Mouse (Mus musculus) ovary, adult 2 months (tissue): ENCODE measurements around the gene Gm21913. TPM values are rescaled to one million over a fixed set of nuclear protein-coding genes. Genes with fewer than 3 reads are reported as not detected.

ENCODE experiments used
- polyA plus RNA-seq: library from polyadenylated mRNA; depleted of rRNA; stranded (reverse); fragments of >200 nt; gene quantifications from 2 replicates; pipeline ENCODE4 v1.2.3, GENCODE M21; 2012; rRNA removed

Gm21913 gene
- not detected in 2 replicates for polyA plus RNA-seq

DNA sequence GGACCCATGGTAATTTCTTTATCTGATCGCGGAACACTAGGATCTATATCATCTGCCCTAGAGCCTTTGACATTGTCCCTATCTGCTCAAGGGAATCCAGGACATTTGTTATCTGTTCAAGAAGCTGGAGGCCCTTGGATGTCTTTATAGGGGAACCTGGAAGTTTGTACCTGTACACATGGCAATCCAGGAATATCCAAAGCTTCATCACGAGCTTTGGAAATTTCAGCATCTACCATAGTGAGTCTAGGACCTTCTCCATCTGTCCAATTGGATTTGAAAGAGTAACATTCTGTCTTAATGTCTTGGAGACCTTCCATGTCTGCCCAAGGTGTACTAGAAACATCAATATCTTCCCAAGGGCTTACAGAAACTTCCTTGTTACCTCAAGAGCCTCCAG is at the start of gene Gm21913:
Gene Gm21913 (plus strand): TSS at position 301 of the 400 bp plus-strand sequence.

Other genes starting within 250 kb of the Gm21913 start
- gene Gm29110, start 153.4 kb upstream of the Gm21913 start, polyA plus RNA-seq, result not detected in 2 replicates